Mouse (Mus musculus) megakaryocyte-erythroid progenitor cell, adult 5-6 weeks (primary cell): ENCODE results near the gene Tsc22d4. TPM values are rescaled to one million over a fixed set of nuclear protein-coding genes. Genes with fewer than 3 reads are reported as not detected.
A peak's percentile ranks its signal among the peaks of the same experiment; 100 is the strongest.

ENCODE experiments used
- ATAC-seq: replicated peaks from 2 replicates; pipeline ENCODE4 v1.8.0; 2016; ENCODE audit warnings: mild to moderate bottlenecking, inconsistent platforms; ENCODE audit not compliant: severe bottlenecking, poor library complexity, low FRiP score, low TSS enrichment
- total RNA-seq, 2 experiments: library from RNA; stranded (forward) in 1 of 2; stranded (reverse) in 1 of 2; fragments of 200-1000, 215-1000 nt in 1 of 2; fragments of >200 nt in 1 of 2; fragmentation: Nextera tagmentation in 1 of 2; gene quantifications; 2 replicates each; pipeline ENCODE4 v1.2.3; 2014 to 2017

The Tsc22d4 gene
- total RNA-seq, 2 experiments from 2014 or later = 45.4 to 66.3 TPM

GRCm38 (mm10) chr5:137786109-137786942, 40.8 kb downstream of the Tsc22d4 start:
- ATAC-seq = peak; percentile 75

DNA sequence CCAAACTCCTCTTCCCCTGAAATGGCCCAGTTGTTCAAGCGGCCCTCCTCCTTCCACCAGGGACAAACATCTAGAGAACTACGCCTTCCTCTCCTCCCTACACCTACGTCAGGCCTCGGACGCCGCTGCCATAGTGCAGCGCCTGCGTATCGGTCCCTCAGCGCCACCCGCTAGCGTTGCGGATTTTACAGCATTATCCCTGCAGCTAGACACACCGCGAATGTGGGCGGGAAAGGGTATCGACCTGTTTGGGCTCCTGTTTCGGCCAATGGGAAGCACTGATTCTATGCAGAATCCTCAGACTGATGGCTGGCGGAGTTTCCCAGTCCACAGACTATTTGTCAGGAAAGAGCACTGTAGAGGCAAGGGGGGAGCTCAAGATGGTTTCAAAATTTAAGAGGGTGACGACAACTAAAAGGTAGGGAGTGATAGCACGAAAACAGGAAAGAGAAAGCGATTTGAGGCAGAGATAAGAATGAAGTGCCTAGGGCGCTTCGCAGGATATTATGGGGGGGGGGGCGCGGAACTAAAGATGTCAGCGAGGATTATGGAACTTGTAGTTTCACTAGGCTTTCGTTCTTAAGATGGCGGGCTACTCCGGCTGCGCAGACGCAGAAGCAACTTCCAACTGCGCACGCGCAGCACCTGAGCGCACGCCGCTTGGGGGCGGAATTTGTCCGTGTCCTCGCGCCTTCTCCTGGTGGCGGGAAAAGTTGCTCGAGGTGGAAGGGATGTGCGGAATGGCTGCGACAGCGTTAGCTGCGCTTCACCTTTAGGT, 41.8 kb downstream of the Tsc22d4 start, which contains the start of the genes Mepce and Zcwpw1:
Gene Mepce (minus strand): TSS at position 505 of the 778 bp plus-strand sequence.
Gene Zcwpw1 (plus strand): TSS at position 648 of the 778 bp plus-strand sequence.
- peak; percentile 71 for ATAC-seq

- no peak for ATAC-seq
These were observed 42.6 kb downstream of the Tsc22d4 start for GRCm38 (mm10) chr5:137788171-137788570.

- ATAC-seq = no peak
These were observed 43.5 kb downstream of the Tsc22d4 start for GRCm38 (mm10) chr5:137788946-137789531.

DNA sequence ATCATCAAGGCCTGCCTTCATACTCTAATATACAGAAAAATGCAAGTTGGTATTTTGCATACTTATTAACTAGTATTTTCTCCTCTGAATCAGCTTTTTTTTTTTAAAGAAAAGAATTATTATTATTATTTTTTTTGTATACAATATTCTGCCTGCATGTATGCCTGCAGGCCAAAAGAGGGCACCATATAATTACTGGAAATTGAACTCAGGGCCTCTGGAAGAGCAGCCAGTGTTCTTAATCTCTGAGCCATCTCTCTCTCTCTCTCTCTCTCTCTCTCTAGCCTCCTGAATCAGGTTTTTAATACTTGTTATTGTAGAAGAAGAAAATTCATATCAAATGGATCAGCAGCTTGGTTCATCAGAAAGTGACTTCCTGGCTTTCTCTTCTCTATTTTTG, 46.0 kb downstream of the Tsc22d4 start:
- ATAC-seq = no peak

GRCm38 (mm10) chr5:137796606-137797005, 51.1 kb downstream of the Tsc22d4 start:
- no peak for ATAC-seq

GRCm38 (mm10) chr5:137800917-137801316, 55.4 kb downstream of the Tsc22d4 start:
- no peak for ATAC-seq

DNA sequence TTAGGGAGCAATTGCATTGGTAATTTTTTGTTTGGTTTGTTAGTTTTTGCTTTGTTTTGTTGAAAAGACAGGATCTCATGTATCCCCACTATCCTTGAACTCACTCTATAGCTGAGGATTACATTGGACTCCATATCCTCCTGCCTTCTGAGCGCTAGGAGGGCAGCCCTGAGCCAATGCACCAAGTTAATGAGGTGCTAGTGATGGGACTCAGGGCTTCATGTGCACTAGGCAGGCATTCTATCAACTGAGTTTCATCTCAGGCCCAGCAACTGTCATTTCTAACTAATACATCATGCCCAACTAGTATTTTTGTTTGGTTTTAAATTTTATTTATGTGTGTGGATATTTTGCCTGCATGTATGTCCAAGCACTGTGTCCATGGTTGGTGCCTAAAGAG, 60.6 kb downstream of the Tsc22d4 start:
- ATAC-seq = no peak

GRCm38 (mm10) chr5:137808316-137808715, 62.8 kb downstream of the Tsc22d4 start:
- ATAC-seq = no peak

GRCm38 (mm10) chr5:137817466-137818222, 72.1 kb downstream of the Tsc22d4 start:
- no peak for ATAC-seq

Other genes with a start within 250 kb of the Tsc22d4 start
- gene Pop7, start 243.2 kb upstream of the Tsc22d4 start, total RNA-seq (2014; fragmentation: Nextera tagmentation) = 51.2 and 51.5 TPM in 2 replicates
- gene Pop7, start 243.2 kb upstream of the Tsc22d4 start, total RNA-seq (2017) = 26.6 and 34.2 TPM in 2 replicates
- gene Gigyf1, start 227.2 kb upstream of the Tsc22d4 start, total RNA-seq (2014; fragmentation: Nextera tagmentation) = 19.8 and 39.2 TPM in 2 replicates
- gene Gigyf1, start 227.2 kb upstream of the Tsc22d4 start, total RNA-seq (2017) = 7.9 and 10.8 TPM in 2 replicates
- gene Epo, start 212.5 kb upstream of the Tsc22d4 start, total RNA-seq (2014; fragmentation: Nextera tagmentation) = not detected in 2 replicates
- gene Epo, start 212.5 kb upstream of the Tsc22d4 start, total RNA-seq (2017) = not detected in 2 replicates
- gene Gnb2, start 212.2 kb upstream of the Tsc22d4 start, total RNA-seq (2014; fragmentation: Nextera tagmentation) = 367 and 396 TPM in 2 replicates
- gene Gnb2, start 212.2 kb upstream of the Tsc22d4 start, total RNA-seq (2017) = 155 and 173 TPM in 2 replicates
- gene Actl6b, start 192.2 kb upstream of the Tsc22d4 start, total RNA-seq (2014; fragmentation: Nextera tagmentation) = not detected in 2 replicates
- not detected in 2 replicates for gene Actl6b, start 192.2 kb upstream of the Tsc22d4 start, total RNA-seq (2017)
- 166 and 215 TPM in 2 replicates for gene Tfr2, start 175.9 kb upstream of the Tsc22d4 start, total RNA-seq (2014; fragmentation: Nextera tagmentation)
- gene Tfr2, start 175.9 kb upstream of the Tsc22d4 start, total RNA-seq (2017) = 94.7 and 144 TPM in 2 replicates
- 258 and 312 TPM in 2 replicates for gene Mospd3, start 144.7 kb upstream of the Tsc22d4 start, total RNA-seq (2014; fragmentation: Nextera tagmentation)
- gene Mospd3, start 144.7 kb upstream of the Tsc22d4 start, total RNA-seq (2017) = 15.8 and 18.8 TPM in 2 replicates
- 3.5 TPM in 1 of 2 replicates, not detected in the other for gene Pcolce, start 131.9 kb upstream of the Tsc22d4 start, total RNA-seq (2014; fragmentation: Nextera tagmentation)
- 0.34 TPM in 1 of 2 replicates, not detected in the other for gene Pcolce, start 131.9 kb upstream of the Tsc22d4 start, total RNA-seq (2017)
- gene Fbxo24, start 116.7 kb upstream of the Tsc22d4 start, total RNA-seq (2014; fragmentation: Nextera tagmentation) = not detected in 2 replicates
- not detected in 2 replicates for gene Fbxo24, start 116.7 kb upstream of the Tsc22d4 start, total RNA-seq (2017)
- gene Lrch4, start 116.6 kb upstream of the Tsc22d4 start, total RNA-seq (2014; fragmentation: Nextera tagmentation) = 56.4 and 79.5 TPM in 2 replicates
- 13.9 and 14.7 TPM in 2 replicates for gene Lrch4, start 116.6 kb upstream of the Tsc22d4 start, total RNA-seq (2017)
- 19.5 and 22.4 TPM in 2 replicates for gene Gm20605, start 116.6 kb upstream of the Tsc22d4 start, total RNA-seq (2014; fragmentation: Nextera tagmentation)
- gene Gm20605, start 116.6 kb upstream of the Tsc22d4 start, total RNA-seq (2017) = 2.8 and 3.1 TPM in 2 replicates
- gene Sap25, start 104.4 kb upstream of the Tsc22d4 start, total RNA-seq (2014; fragmentation: Nextera tagmentation) = 45.8 and 69.9 TPM in 2 replicates
- gene Sap25, start 104.4 kb upstream of the Tsc22d4 start, total RNA-seq (2017) = 10.0 and 12.9 TPM in 2 replicates
- not detected in 2 replicates for gene Irs3, start 100.0 kb upstream of the Tsc22d4 start, total RNA-seq (2014; fragmentation: Nextera tagmentation)
- 0.80 TPM in 1 of 2 replicates, not detected in the other for gene Irs3, start 100.0 kb upstream of the Tsc22d4 start, total RNA-seq (2017)
- gene Agfg2, start 61.0 kb upstream of the Tsc22d4 start, total RNA-seq (2014; fragmentation: Nextera tagmentation) = 22.7 and 37.5 TPM in 2 replicates
- gene Agfg2, start 61.0 kb upstream of the Tsc22d4 start, total RNA-seq (2017) = 17.0 TPM in 2 replicates
- gene Nyap1, start 4.1 kb upstream of the Tsc22d4 start, total RNA-seq (2014; fragmentation: Nextera tagmentation) = 0.57 TPM in 1 of 2 replicates, not detected in the other
- gene Nyap1, start 4.1 kb upstream of the Tsc22d4 start, total RNA-seq (2017) = not detected in 2 replicates
- 40.6 and 60.7 TPM in 2 replicates for gene Ppp1r35, start 33.1 kb downstream of the Tsc22d4 start, total RNA-seq (2014; fragmentation: Nextera tagmentation)
- 30.0 and 60.2 TPM in 2 replicates for gene Ppp1r35, start 33.1 kb downstream of the Tsc22d4 start, total RNA-seq (2017)
- 59.2 and 84.0 TPM in 2 replicates for gene Mepce, start 41.9 kb downstream of the Tsc22d4 start, total RNA-seq (2014; fragmentation: Nextera tagmentation)
- 22.0 and 26.7 TPM in 2 replicates for gene Mepce, start 41.9 kb downstream of the Tsc22d4 start, total RNA-seq (2017)
- gene Zcwpw1, start 42.1 kb downstream of the Tsc22d4 start, total RNA-seq (2014; fragmentation: Nextera tagmentation) = 4.2 and 5.5 TPM in 2 replicates
- gene Zcwpw1, start 42.1 kb downstream of the Tsc22d4 start, total RNA-seq (2017) = 7.8 and 18.7 TPM in 2 replicates
- gene Pilra, start 90.6 kb downstream of the Tsc22d4 start, total RNA-seq (2014; fragmentation: Nextera tagmentation) = 6.5 TPM in 1 of 2 replicates, not detected in the other
- not detected in 2 replicates for gene Pilra, start 90.6 kb downstream of the Tsc22d4 start, total RNA-seq (2017)
- not detected in 2 replicates for gene Pilrb1, start 112.4 kb downstream of the Tsc22d4 start, total RNA-seq (2014; fragmentation: Nextera tagmentation)
- gene Pilrb1, start 112.4 kb downstream of the Tsc22d4 start, total RNA-seq (2017) = not detected in 2 replicates
- 1.5 TPM in 1 of 2 replicates, not detected in the other for gene Pilrb2, start 126.1 kb downstream of the Tsc22d4 start, total RNA-seq (2014; fragmentation: Nextera tagmentation)
- gene Pilrb2, start 126.1 kb downstream of the Tsc22d4 start, total RNA-seq (2017) = not detected in 2 replicates
- gene Cyp3a13, start 175.9 kb downstream of the Tsc22d4 start, total RNA-seq (2014; fragmentation: Nextera tagmentation) = not detected in 2 replicates
- not detected in 2 replicates for gene Cyp3a13, start 175.9 kb downstream of the Tsc22d4 start, total RNA-seq (2017)
- not detected in 2 replicates for gene Gjc3, start 217.4 kb downstream of the Tsc22d4 start, total RNA-seq (2014; fragmentation: Nextera tagmentation)
- not detected in 2 replicates for gene Gjc3, start 217.4 kb downstream of the Tsc22d4 start, total RNA-seq (2017)
- not detected in 2 replicates for gene Azgp1, start 235.8 kb downstream of the Tsc22d4 start, total RNA-seq (2014; fragmentation: Nextera tagmentation)
- not detected in 2 replicates for gene Azgp1, start 235.8 kb downstream of the Tsc22d4 start, total RNA-seq (2017)